In genomic region chr7:108760411-108760810, GRCm38 (mm10) we compare ENCODE assay signal across 25 mouse cellular contexts. TPM values are rescaled to one million over a fixed set of nuclear protein-coding genes. Genes with fewer than 3 reads are reported as not detected.
DNase-seq lines count a peak whose midpoint lies in the region; ATAC-seq and TF ChIP-seq lines count a peak whose summit lies in the region.
"Had no signal": no experiment of that assay in that cellular context is flagged by ENCODE, and none has a peak within 500 bp of the region (broad histone marks: within the 10 kb centered on the region; RNA-seq: fewer than 3 reads in every experiment).

No protein-coding gene starts in this region.

- H3K4me3 ChIP-seq in forebrain, embryonic 14.5 days (ENCODE audit: low read depth, low read length) = no peak overlapping the region
- no peak overlapping the region for H3K4me3 ChIP-seq in forebrain, postnatal 0 days (ENCODE audit: low read depth, low read length)
- H3K4me3 ChIP-seq in neural tube, embryonic 11.5 days (ENCODE audit: low read depth, low read length) = no peak overlapping the region
- H3K4me3 ChIP-seq in neural tube, embryonic 15.5 days (replicated peaks) = no peak overlapping the region
- H3K4me3 ChIP-seq: forebrain, embryonic 12.5 days; heart, embryonic 13.5 days; liver, embryonic 13.5 days; neural tube, embryonic 13.5 days had no signal

- H3K9me3 ChIP-seq in forebrain, embryonic 14.5 days (replicated peaks; ENCODE audit: control insufficient read depth, low read length) = no peaks in the 10 kb centered on the region
- H3K9me3 ChIP-seq in forebrain, postnatal 0 days (ENCODE audit: low read length) = no peaks in the 10 kb centered on the region
- H3K9me3 ChIP-seq in neural tube, embryonic 11.5 days (ENCODE audit: control insufficient read depth, low read length) = no peaks in the 10 kb centered on the region
- no peaks in the 10 kb centered on the region for H3K9me3 ChIP-seq in neural tube, embryonic 15.5 days (replicated peaks)
- H3K9me3 ChIP-seq: forebrain, embryonic 12.5 days; heart, embryonic 13.5 days; liver, embryonic 13.5 days; neural tube, embryonic 13.5 days had no signal

- DNase-seq in forebrain, embryonic 14.5 days (ENCODE audit: low spot score) = peak; percentile 1
- DNase-seq in forebrain, postnatal 0 days = no peak
- no peak for DNase-seq in neural tube, embryonic 11.5 days (ENCODE audit: low spot score)
- DNase-seq in embryo, embryonic 11.5 days (ENCODE audit: low read depth, low spot score) = peak; percentile 8
- DNase-seq in telencephalon, adult 2 months (ENCODE audit: low read depth, low spot score) = peak; percentile 0
- DNase-seq in testis, postnatal 10 days (ENCODE audit: low spot score) = no peak
- no peak for DNase-seq in adrenal gland, postnatal 4 days (ENCODE audit: low spot score in 2 of 2)
- DNase-seq: adrenal gland, adult 2 months; cerebellum, adult 11-12 months; cerebellum, postnatal 25 days; heart, adult 11 months; heart, postnatal 36 days; kidney, adult 2 months; kidney, postnatal 25 days; left cerebral cortex, postnatal 4 days; liver, embryonic 13.5 days; right cerebral cortex, postnatal 4 days; thymus, adult 18-20 months had no signal

- no peak overlapping the region for H3K27ac ChIP-seq in forebrain, embryonic 14.5 days (ENCODE audit: low read depth, low read length)
- no peak overlapping the region for H3K27ac ChIP-seq in forebrain, postnatal 0 days (ENCODE audit: low read depth, low read length)
- no peak overlapping the region for H3K27ac ChIP-seq in neural tube, embryonic 11.5 days (ENCODE audit: low read depth, low read length)
- H3K27ac ChIP-seq in neural tube, embryonic 15.5 days (replicated peaks) = no peak overlapping the region
- H3K27ac ChIP-seq: forebrain, embryonic 12.5 days; heart, embryonic 13.5 days; liver, embryonic 13.5 days; neural tube, embryonic 13.5 days had no signal

- WGBS in forebrain, embryonic 14.5 days = 20% methylated on average over 3 of the region's 3 CpGs
- 25% methylated on average over 3 of the region's 3 CpGs for WGBS in forebrain, postnatal 0 days
- whole genome bisulfite sequencing in neural tube, embryonic 11.5 days = 27% methylated on average over 3 of the region's 3 CpGs
- WGBS in neural tube, embryonic 15.5 days = 24% methylated on average over 3 of the region's 3 CpGs

- no peaks in the 10 kb centered on the region for H3K4me1 ChIP-seq in forebrain, embryonic 14.5 days (ENCODE audit: control insufficient read depth, insufficient read depth, low read length)
- no peaks in the 10 kb centered on the region for H3K4me1 ChIP-seq in forebrain, postnatal 0 days (ENCODE audit: insufficient read depth)
- no peaks in the 10 kb centered on the region for H3K4me1 ChIP-seq in neural tube, embryonic 11.5 days (ENCODE audit: control insufficient read depth, insufficient read depth, low read length)
- no peaks in the 10 kb centered on the region for H3K4me1 ChIP-seq in neural tube, embryonic 15.5 days
- H3K4me1 ChIP-seq: forebrain, embryonic 12.5 days; heart, embryonic 13.5 days; liver, embryonic 13.5 days; neural tube, embryonic 13.5 days had no signal

- ATAC-seq in forebrain, embryonic 14.5 days = no peak
- no peak for ATAC-seq in forebrain, postnatal 0 days
- 0 out of 2 replicates have a peak, but pooled peaks have one; percentile 55 for ATAC-seq in neural tube, embryonic 11.5 days (ENCODE audit: insufficient read depth, low FRiP score, low TSS enrichment)
- no peak for ATAC-seq in neural tube, embryonic 15.5 days (ENCODE audit: low FRiP score)

- H3K4me2 ChIP-seq in forebrain, embryonic 14.5 days (ENCODE audit: low read length) = no peak overlapping the region
- no peak overlapping the region for H3K4me2 ChIP-seq in forebrain, postnatal 0 days (ENCODE audit: low read depth)
- H3K4me2 ChIP-seq in neural tube, embryonic 11.5 days (ENCODE audit: low read depth) = no peak overlapping the region
- no peak overlapping the region for H3K4me2 ChIP-seq in neural tube, embryonic 15.5 days
- H3K4me2 ChIP-seq: forebrain, embryonic 12.5 days; heart, embryonic 13.5 days; liver, embryonic 13.5 days; neural tube, embryonic 13.5 days had no signal

- no peaks in the 10 kb centered on the region for H3K27me3 ChIP-seq in forebrain, embryonic 14.5 days (replicated peaks; ENCODE audit: control insufficient read depth, insufficient read depth, low read length)
- no peaks in the 10 kb centered on the region for H3K27me3 ChIP-seq in forebrain, postnatal 0 days (ENCODE audit: insufficient read depth, low read length)
- H3K27me3 ChIP-seq in neural tube, embryonic 11.5 days (ENCODE audit: control insufficient read depth, insufficient read depth, low read length) = no peaks in the 10 kb centered on the region
- H3K27me3 ChIP-seq in neural tube, embryonic 15.5 days (replicated peaks) = no peaks in the 10 kb centered on the region
- H3K27me3 ChIP-seq: forebrain, embryonic 12.5 days; heart, embryonic 13.5 days; liver, embryonic 13.5 days; neural tube, embryonic 13.5 days had no signal

- H3K9ac ChIP-seq in forebrain, embryonic 14.5 days (ENCODE audit: low read length) = no peak overlapping the region
- no peak overlapping the region for H3K9ac ChIP-seq in forebrain, postnatal 0 days
- no peak overlapping the region for H3K9ac ChIP-seq in neural tube, embryonic 11.5 days (ENCODE audit: low read length)
- no peak overlapping the region for H3K9ac ChIP-seq in neural tube, embryonic 15.5 days (replicated peaks)
- H3K9ac ChIP-seq: forebrain, embryonic 12.5 days; heart, embryonic 13.5 days; liver, embryonic 13.5 days; neural tube, embryonic 13.5 days had no signal

- TF ChIP-seq CTCF in forebrain, postnatal 0 days (IDR thresholded peaks at IDR 0.05; ENCODE audit: low read depth) = no peak

- no peaks in the 10 kb centered on the region for H3K36me3 ChIP-seq in forebrain, embryonic 14.5 days (ENCODE audit: control insufficient read depth, insufficient read depth, low read length)
- no peaks in the 10 kb centered on the region for H3K36me3 ChIP-seq in forebrain, postnatal 0 days (ENCODE audit: insufficient read depth)
- H3K36me3 ChIP-seq in neural tube, embryonic 11.5 days (ENCODE audit: control insufficient read depth, insufficient read depth, low read length) = no peaks in the 10 kb centered on the region
- H3K36me3 ChIP-seq in neural tube, embryonic 15.5 days = no peaks in the 10 kb centered on the region
- H3K36me3 ChIP-seq: forebrain, embryonic 12.5 days; heart, embryonic 13.5 days; liver, embryonic 13.5 days; neural tube, embryonic 13.5 days had no signal

RNA-seq across cellular contexts. Expression of gene Olfr513, which starts 9.6 kb away (rescaled TPM):
- not detected in 2 replicates for polyA plus RNA-seq in forebrain, embryonic 14.5 days (2014; fragmentation: Nextera tagmentation; extraction: Ambion mirVana)
- not detected in 2 replicates for total RNA-seq in forebrain, postnatal 0 days (2014; rRNA removed)
- not detected in 2 replicates for polyA plus RNA-seq in forebrain, postnatal 0 days (2015; fragmentation: Nextera tagmentation; extraction: Ambion mirVana)
- polyA plus RNA-seq in neural tube, embryonic 11.5 days (2014; fragmentation: Nextera tagmentation; extraction: Ambion mirVana) = not detected in 2 replicates
- not detected in 2 replicates for polyA plus RNA-seq in neural tube, embryonic 15.5 days (2015; fragmentation: Nextera tagmentation; extraction: Ambion mirVana)
- not detected for total RNA-seq in adrenal gland, postnatal 4 days (2021)
- total RNA-seq: adrenal gland, adult 2 months; gastrocnemius, adult 18-20 months; heart, postnatal 36 days; left cerebral cortex, postnatal 4 days; megakaryocyte, adult 5-6 weeks had no signal
- polyA plus RNA-seq: adrenal gland, adult 2 months; forebrain, embryonic 12.5 days; heart, embryonic 13.5 days; kidney, adult 2 months; liver, embryonic 13.5 days; lung, embryonic 16.5 days; neural tube, embryonic 13.5 days had no signal

RNA-seq across cellular contexts. Expression of gene Olfr512, which starts 47.3 kb away (rescaled TPM):
- polyA plus RNA-seq in forebrain, embryonic 14.5 days (2014; fragmentation: Nextera tagmentation; extraction: Ambion mirVana) = not detected in 2 replicates
- total RNA-seq in forebrain, postnatal 0 days (2014; rRNA removed) = not detected in 2 replicates
- not detected in 2 replicates for polyA plus RNA-seq in forebrain, postnatal 0 days (2015; fragmentation: Nextera tagmentation; extraction: Ambion mirVana)
- not detected in 2 replicates for polyA plus RNA-seq in neural tube, embryonic 11.5 days (2014; fragmentation: Nextera tagmentation; extraction: Ambion mirVana)
- polyA plus RNA-seq in neural tube, embryonic 15.5 days (2015; fragmentation: Nextera tagmentation; extraction: Ambion mirVana) = not detected in 2 replicates
- total RNA-seq in adrenal gland, postnatal 4 days (2021) = not detected
- total RNA-seq: adrenal gland, adult 2 months; gastrocnemius, adult 18-20 months; heart, postnatal 36 days; left cerebral cortex, postnatal 4 days; megakaryocyte, adult 5-6 weeks had no signal
- polyA plus RNA-seq: adrenal gland, adult 2 months; forebrain, embryonic 12.5 days; heart, embryonic 13.5 days; kidney, adult 2 months; liver, embryonic 13.5 days; lung, embryonic 16.5 days; neural tube, embryonic 13.5 days had no signal

Comparison
In these comparisons a context has a peak if more than half of its experiments do, and no peak if none do; other contexts are left out.
1. DNase-seq: peak in forebrain, embryonic 14.5 days (single experiment), embryo, embryonic 11.5 days (single experiment) and telencephalon, adult 2 months (single experiment); none in forebrain, postnatal 0 days (single experiment), neural tube, embryonic 11.5 days (single experiment), testis, postnatal 10 days (single experiment) and adrenal gland, postnatal 4 days (0 of 2).